Mouse (Mus musculus): ENCODE data around the gene Myom1. TPM values are rescaled to one million over a fixed set of nuclear protein-coding genes. Genes with fewer than 3 reads are reported as not detected.
A peak's percentile ranks its signal among the peaks of the same experiment; 100 is the strongest.

Gene Myom1
- polyA plus RNA-seq, 1 experiment from 2014 or later, result 224 TPM

DNA sequence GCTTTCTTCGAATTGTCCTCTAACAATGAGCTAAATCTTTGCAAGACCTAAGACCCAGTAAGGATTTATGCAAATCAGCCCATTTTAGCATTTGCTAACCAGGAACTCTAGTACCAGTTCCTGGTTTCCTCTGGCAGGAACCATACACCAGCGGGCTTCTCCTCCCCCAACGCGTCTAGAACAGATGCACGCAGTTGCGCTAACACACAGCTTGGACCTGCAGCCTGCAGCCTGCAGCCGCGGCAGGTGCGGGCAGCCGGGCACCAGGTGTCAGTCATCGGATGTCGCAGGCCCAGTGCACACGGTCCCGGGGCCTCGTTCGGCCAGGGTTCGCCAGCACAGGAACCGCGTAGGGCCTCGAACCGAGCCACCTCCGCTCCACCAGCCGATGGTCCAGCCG lies 12.4 kb upstream of the Myom1 start:
- H3K4me1 ChIP-seq (ENCODE audit: control insufficient read depth, insufficient read depth, low read length), result peaks cover 49% of the 10 kb centered on the region

DNA sequence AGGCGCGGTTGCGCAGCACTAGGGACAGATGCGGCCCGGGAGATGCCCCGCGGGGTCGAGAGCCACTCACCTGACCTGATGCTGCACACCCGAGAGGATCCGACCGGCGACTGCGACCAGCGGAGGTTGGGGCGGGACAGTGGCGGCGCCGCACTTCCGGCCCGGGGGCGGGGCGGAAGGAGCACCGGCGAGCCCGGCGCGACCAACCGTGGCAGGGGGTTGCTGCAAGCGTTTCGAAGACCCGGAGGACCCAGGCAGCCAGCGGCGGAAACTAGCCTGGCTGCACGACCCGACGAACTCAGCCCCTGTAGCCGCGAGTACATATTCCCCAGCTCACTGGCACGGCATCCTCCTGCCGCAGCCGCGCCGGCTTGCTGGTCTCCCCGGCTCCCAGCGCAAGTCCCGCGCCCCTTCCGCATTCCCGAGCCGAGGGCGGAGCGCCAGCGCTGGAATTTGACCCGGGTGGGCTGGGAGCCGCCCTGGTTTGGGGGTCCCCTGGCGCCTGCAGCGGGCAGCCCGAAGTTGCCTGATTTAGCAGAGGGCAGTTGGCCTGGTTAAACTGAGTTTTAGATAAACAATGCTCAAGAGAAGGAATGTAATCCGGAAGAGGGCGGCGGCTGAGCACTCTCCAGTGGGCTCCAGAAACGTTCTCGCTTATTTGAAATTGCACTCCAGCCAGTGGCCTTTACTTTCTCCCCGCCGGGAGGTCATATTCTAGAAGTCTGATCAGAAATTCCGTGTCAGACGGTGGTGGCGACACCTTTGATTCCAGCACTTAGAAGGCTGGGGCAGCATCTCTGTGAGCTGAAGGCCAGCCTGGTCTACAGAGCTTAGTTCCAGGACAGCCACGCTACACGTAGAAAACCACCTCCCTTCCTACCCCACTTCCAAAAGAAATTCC lies 11.8 kb upstream of the Myom1 start:
- under 1% methylated on average over 64 of the region's 70 CpGs for WGBS
- Histone ChIP-seq H3K4me1 (ENCODE audit: control insufficient read depth, insufficient read depth, low read length) (peaks cover 52% of the 10 kb centered on the region), H3K27ac (ENCODE audit: low read length) (peak overlapping the region; percentile 91), H3K36me3 (ENCODE audit: control insufficient read depth, insufficient read depth) (peaks cover 21% of the 10 kb centered on the region), H3K4me2 (ENCODE audit: low read depth, low read length) (peak overlapping the region; percentile 86), H3K9me3 (replicated peaks; ENCODE audit: control insufficient read depth, low read length) (no peaks in the 10 kb centered on the region), H3K9ac (ENCODE audit: low read length) (peak overlapping the region; percentile 86), H3K27me3 (ENCODE audit: control insufficient read depth, insufficient read depth, low read length) (no peaks in the 10 kb centered on the region), H3K4me3 (ENCODE audit: low read length) (peak overlapping the region; percentile 85)
- peak; percentile 78 for ATAC-seq (replicated peaks; ENCODE audit: extremely low read depth, insufficient read depth, low FRiP score)

More for the DNA sequence above, 12.4 kb upstream of the Myom1 start:
- ATAC-seq (replicated peaks; ENCODE audit: extremely low read depth, insufficient read depth, low FRiP score), result peak; percentile 14
- Histone ChIP-seq H3K9me3 (replicated peaks; ENCODE audit: control insufficient read depth, low read length) (no peaks in the 10 kb centered on the region), H3K27ac (ENCODE audit: low read length) (peak overlapping the region; percentile 91), H3K9ac (ENCODE audit: low read length) (peak overlapping the region; percentile 86), H3K27me3 (ENCODE audit: control insufficient read depth, insufficient read depth, low read length) (no peaks in the 10 kb centered on the region), H3K4me3 (ENCODE audit: low read length) (peak overlapping the region; percentile 85), H3K36me3 (ENCODE audit: control insufficient read depth, insufficient read depth) (peaks cover 18% of the 10 kb centered on the region), H3K4me2 (ENCODE audit: low read depth, low read length) (peak overlapping the region; percentile 86)
- WGBS, result 3% methylated on average over 24 of the region's 24 CpGs

DNA sequence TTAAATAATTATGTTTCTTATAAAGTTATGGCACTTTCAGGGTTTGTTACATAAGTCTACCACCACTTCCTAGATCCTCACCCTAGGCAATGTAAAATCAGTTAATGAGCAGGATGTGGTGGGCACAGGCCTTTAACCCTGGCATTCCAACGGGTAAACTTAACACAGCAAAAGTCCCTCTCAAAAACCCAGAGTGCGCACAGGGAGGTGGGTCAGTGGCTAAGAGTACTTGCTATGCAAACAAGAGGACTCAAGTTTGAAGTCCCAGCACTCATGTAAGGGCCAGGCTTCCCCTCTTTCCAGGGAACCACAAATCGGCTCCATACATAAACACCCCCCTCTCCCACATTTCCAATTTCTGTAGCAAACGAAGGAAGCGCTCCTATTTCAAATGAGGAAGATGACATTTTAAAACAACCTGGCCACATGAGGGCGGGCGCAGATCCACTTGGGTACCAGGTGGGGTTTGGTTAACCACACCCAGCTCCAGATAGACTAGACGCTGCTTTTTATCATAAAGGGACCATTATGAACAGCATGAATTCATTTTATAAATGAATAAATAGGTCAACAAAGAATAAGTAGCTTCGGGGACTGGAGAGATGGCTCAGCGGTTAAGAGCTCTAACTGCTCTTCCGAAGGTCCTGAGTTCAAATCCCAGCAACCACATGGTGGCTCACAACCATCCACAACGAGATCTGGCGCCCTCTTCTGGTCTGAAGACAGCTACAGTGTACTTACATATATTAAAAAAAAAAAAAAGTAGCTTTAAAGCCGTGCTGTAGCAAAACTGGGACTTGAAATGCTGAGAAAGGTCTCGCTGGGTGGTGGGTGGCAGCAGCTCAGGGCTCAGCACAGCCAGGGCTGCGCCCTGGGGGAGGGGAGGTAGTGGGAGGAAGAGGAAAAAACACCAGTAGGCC lies 10.5 kb upstream of the Myom1 start:
- no peak overlapping the region for H3K4me3 ChIP-seq (ENCODE audit: low read length)
- peak overlapping the region; percentile 91 for H3K27ac ChIP-seq (ENCODE audit: low read length)
- no peak overlapping the region for H3K4me2 ChIP-seq (ENCODE audit: low read depth, low read length)
- peak overlapping the region; percentile 86; the same call in 1 of the 2 replicates for H3K9ac ChIP-seq (ENCODE audit: low read length)
- ATAC-seq (replicated peaks; ENCODE audit: extremely low read depth, insufficient read depth, low FRiP score), result no peak
- 79% methylated on average over 16 of the region's 16 CpGs for WGBS
- no peaks in the 10 kb centered on the region for H3K9me3 ChIP-seq (replicated peaks; ENCODE audit: control insufficient read depth, low read length)
- H3K27me3 ChIP-seq (ENCODE audit: control insufficient read depth, insufficient read depth, low read length), result no peaks in the 10 kb centered on the region
- H3K4me1 ChIP-seq (ENCODE audit: control insufficient read depth, insufficient read depth, low read length), result peaks cover 58% of the 10 kb centered on the region
- peaks cover 30% of the 10 kb centered on the region for H3K36me3 ChIP-seq (ENCODE audit: control insufficient read depth, insufficient read depth)

DNA sequence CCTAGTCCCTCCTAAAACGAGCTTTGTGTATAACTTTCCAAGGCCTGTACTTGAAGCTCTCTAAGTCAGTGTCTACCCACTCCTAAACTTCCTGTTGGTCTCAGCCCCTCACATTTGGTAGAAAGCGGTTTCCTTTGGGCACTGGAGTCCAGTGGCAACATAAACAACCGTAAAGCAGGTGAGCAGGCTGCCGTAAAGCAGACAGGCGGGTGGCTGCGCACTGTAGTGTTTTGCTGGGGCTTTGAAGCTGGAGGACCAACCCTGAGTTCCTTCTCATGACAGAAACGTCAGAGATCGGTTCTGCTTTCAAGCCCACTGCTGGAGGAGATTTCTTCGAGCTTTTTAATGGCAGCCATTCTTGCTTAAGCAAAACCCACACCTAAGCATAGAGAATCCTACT lies 9.8 kb upstream of the Myom1 start:
- Histone ChIP-seq H3K36me3 (ENCODE audit: control insufficient read depth, insufficient read depth) (peaks cover 30% of the 10 kb centered on the region), H3K4me1 (ENCODE audit: control insufficient read depth, insufficient read depth, low read length) (peaks cover 63% of the 10 kb centered on the region), H3K27ac (ENCODE audit: low read length) (peak overlapping the region; percentile 91), H3K9ac (ENCODE audit: low read length) (peak overlapping the region; percentile 38; the same call in 1 of the 2 replicates), H3K27me3 (ENCODE audit: control insufficient read depth, insufficient read depth, low read length) (no peaks in the 10 kb centered on the region), H3K4me3 (ENCODE audit: low read length) (no peak overlapping the region), H3K4me2 (ENCODE audit: low read depth, low read length) (no peak overlapping the region), H3K9me3 (replicated peaks; ENCODE audit: control insufficient read depth, low read length) (no peaks in the 10 kb centered on the region)
- ATAC-seq (replicated peaks; ENCODE audit: extremely low read depth, insufficient read depth, low FRiP score), result no peak
- 72% methylated on average over 9 of the region's 9 CpGs for WGBS

DNA sequence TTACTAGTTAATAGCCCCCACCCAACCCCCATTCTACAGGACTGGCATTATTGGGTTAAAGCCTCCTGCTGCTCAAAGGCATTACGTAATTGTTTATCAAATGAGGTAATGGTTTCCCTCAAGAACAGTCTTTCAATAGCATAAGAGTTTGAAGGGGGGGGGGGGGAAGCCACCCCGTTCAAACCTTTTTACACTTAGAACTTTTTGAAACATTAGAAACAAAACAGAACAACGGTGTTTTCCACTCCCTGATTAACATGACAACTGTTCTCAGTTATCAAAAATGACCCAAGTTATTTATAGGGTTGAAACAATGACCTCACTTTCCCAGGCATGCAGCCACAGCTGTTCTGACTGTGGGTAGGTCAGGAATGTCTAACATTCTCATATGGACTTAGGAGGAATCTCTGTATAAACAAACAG lies 9.0 kb upstream of the Myom1 start:
- Histone ChIP-seq H3K36me3 (ENCODE audit: control insufficient read depth, insufficient read depth) (peaks cover 30% of the 10 kb centered on the region), H3K9ac (ENCODE audit: low read length) (peak overlapping the region; percentile 65), H3K4me2 (ENCODE audit: low read depth, low read length) (peak overlapping the region; percentile 36; the same call in 1 of the 2 replicates), H3K27ac (ENCODE audit: low read length) (peak overlapping the region; percentile 94), H3K4me3 (ENCODE audit: low read length) (no peak overlapping the region), H3K27me3 (ENCODE audit: control insufficient read depth, insufficient read depth, low read length) (no peaks in the 10 kb centered on the region), H3K9me3 (replicated peaks; ENCODE audit: control insufficient read depth, low read length) (no peaks in the 10 kb centered on the region), H3K4me1 (ENCODE audit: control insufficient read depth, insufficient read depth, low read length) (peaks cover 68% of the 10 kb centered on the region)
- 7% methylated on average over 3 of the region's 3 CpGs for WGBS
- ATAC-seq (replicated peaks; ENCODE audit: extremely low read depth, insufficient read depth, low FRiP score), result peak; percentile 53

DNA sequence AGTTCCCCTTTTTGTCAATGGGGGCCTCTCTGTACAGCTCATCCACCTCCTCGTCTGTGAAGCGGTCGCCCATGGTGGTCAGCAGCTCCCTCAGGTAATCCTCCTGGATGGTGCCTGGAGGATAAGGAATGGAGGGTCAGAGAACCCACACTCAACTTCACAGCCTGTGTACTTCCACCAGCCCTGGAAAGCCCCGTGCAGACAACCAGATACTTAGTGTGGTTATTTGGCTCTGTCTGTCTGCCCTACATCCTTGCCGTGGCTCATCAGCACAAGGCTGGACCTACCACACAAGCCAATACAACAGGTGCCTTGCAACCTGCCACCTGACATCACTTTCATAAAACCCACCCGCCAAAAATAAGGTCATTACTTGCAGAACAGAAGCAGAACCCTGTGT lies 7.8 kb upstream of the Myom1 start:
- no peaks in the 10 kb centered on the region for H3K27me3 ChIP-seq (ENCODE audit: control insufficient read depth, insufficient read depth, low read length)
- ATAC-seq (replicated peaks; ENCODE audit: extremely low read depth, insufficient read depth, low FRiP score), result no peak
- WGBS, result 64% methylated on average over 6 of the region's 6 CpGs
- H3K4me2 ChIP-seq (ENCODE audit: low read depth, low read length), result no peak overlapping the region
- H3K9ac ChIP-seq (ENCODE audit: low read length), result no peak overlapping the region; the same call in 1 of the 2 replicates
- no peaks in the 10 kb centered on the region for H3K9me3 ChIP-seq (replicated peaks; ENCODE audit: control insufficient read depth, low read length)
- no peak overlapping the region for H3K4me3 ChIP-seq (ENCODE audit: low read length)
- H3K27ac ChIP-seq (ENCODE audit: low read length), result peak overlapping the region; percentile 94
- H3K36me3 ChIP-seq (ENCODE audit: control insufficient read depth, insufficient read depth), result peaks cover 30% of the 10 kb centered on the region
- H3K4me1 ChIP-seq (ENCODE audit: control insufficient read depth, insufficient read depth, low read length), result peaks cover 69% of the 10 kb centered on the region

DNA sequence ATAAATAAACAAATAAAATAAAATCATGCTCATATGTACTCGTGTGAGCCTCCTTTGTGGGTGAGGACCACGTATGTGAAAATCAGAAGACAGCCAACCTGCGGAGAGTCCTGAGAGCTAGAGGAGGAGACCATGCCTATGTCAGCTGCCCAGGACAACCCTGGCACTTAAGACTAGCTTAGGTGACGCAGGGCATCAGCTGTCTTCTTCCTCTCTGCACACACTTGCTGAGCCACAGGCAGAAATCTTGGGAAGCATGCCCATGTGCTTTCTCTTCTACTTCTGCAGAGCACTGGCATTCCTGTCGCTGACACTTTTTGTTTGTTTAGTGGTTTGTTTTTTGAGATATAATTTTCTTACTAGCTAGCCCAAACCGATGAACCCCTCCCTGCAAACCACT lies 6.9 kb upstream of the Myom1 start:
- Histone ChIP-seq H3K36me3 (ENCODE audit: control insufficient read depth, insufficient read depth) (peaks cover 30% of the 10 kb centered on the region), H3K9me3 (replicated peaks; ENCODE audit: control insufficient read depth, low read length) (no peaks in the 10 kb centered on the region), H3K27ac (ENCODE audit: low read length) (no peak overlapping the region), H3K4me1 (ENCODE audit: control insufficient read depth, insufficient read depth, low read length) (peaks cover 74% of the 10 kb centered on the region), H3K27me3 (ENCODE audit: control insufficient read depth, insufficient read depth, low read length) (no peaks in the 10 kb centered on the region), H3K9ac (ENCODE audit: low read length) (no peak overlapping the region), H3K4me2 (ENCODE audit: low read depth, low read length) (no peak overlapping the region), H3K4me3 (ENCODE audit: low read length) (no peak overlapping the region)
- ATAC-seq (replicated peaks; ENCODE audit: extremely low read depth, insufficient read depth, low FRiP score), result no peak
- WGBS, result 80% methylated on average over 6 of the region's 6 CpGs

DNA sequence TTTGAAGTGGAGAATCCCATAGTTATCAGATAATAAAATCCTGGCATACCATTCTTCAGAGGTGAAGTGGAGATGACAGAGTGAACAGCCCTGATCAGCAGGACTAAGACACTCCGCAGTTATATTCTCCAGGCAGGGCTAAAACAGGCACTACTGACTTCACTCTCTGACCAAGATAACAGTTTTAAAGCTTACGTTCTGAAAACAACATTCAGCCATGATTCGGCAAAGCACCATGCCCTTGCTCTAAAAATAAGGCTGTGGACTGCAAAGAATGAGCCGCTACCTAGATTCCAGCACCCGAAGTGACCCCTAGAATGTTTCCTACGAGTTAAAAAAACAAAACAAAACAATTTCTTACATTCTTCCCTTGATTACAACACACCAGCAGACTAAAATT lies 4.6 kb upstream of the Myom1 start:
- Histone ChIP-seq H3K4me3 (ENCODE audit: low read length) (peak overlapping the region; percentile 35), H3K27ac (ENCODE audit: low read length) (peak overlapping the region; percentile 96), H3K36me3 (ENCODE audit: control insufficient read depth, insufficient read depth) (peaks cover 20% of the 10 kb centered on the region), H3K9ac (ENCODE audit: low read length) (peak overlapping the region; percentile 64), H3K9me3 (replicated peaks; ENCODE audit: control insufficient read depth, low read length) (no peaks in the 10 kb centered on the region), H3K4me1 (ENCODE audit: control insufficient read depth, insufficient read depth, low read length) (peaks cover 60% of the 10 kb centered on the region), H3K4me2 (ENCODE audit: low read depth, low read length) (peak overlapping the region; percentile 61), H3K27me3 (ENCODE audit: control insufficient read depth, insufficient read depth, low read length) (no peaks in the 10 kb centered on the region)
- no peak for ATAC-seq (replicated peaks; ENCODE audit: extremely low read depth, insufficient read depth, low FRiP score)
- 18% methylated on average over 6 of the region's 6 CpGs for WGBS
